Mouse (Mus musculus): ENCODE measurements at regions not wholly inside any gene's neighbourhood (a gene's known extent, or its start where the extent isn't known, plus 50 kb on each side); places are given as distances from the start of the nearest gene placed in this dataset.

DNA sequence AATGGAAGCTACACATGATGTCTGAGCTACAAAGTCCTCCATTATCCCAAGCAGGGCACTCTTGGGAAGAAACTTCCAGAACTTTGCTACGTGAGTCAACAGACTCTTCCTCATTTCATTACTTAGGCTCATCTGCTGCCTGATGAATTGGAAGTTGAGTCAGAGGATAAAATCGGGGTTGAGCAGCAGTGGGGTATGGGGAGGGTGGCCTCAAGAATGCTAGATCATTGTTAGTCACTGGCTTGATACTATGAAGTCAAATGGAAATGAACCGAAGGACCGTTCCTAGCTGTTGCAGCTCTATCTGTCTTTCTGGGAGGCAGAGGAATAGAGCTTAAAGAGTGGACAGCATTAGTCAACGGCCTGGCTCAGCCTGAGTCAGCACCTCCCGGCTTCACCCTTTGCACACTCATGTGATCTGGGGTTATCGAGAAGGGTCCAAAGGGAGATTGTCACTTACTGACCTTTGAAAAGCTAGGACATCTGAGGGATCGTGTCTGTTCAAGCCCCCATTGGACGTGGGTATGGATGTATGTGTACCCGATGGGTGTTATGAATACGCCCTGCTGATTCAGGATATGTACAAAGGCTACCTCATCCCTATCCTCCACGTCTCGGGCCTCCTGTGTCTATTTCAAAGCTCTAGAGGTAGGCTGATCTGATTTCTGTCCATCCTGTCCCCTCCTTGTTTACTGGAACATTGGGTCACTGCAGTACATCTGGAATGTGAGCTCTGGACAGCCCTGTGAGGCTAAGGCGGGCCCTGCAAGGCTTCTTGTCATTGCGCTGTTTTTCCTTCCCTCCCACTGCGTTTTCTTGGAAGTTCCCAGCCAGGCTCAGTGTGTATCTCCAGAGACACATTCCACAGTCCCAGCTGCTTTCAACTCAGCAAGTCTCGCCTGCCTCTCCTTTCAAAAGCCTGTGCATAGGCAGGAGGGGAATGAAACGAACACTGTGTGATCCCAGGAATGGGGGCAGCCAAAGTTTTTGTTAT is 135.4 kb upstream of the Zfp648 start:
- TF ChIP-seq POLR2A (IDR thresholded peaks at IDR 0.05; ENCODE audit: insufficient read depth, low read depth, low read length) (no peak), CTCF (IDR thresholded peaks at IDR 0.05; ENCODE audit: insufficient read depth, low read depth, low read length) (no peak)
